Mouse (Mus musculus) lung, embryonic 16.5 days (tissue): ENCODE measurements around the gene Plekhf1. TPM values are rescaled to one million over a fixed set of nuclear protein-coding genes. Genes with fewer than 3 reads are reported as not detected.

Experiments
- ATAC-seq: fragments of 200-750 bp; cut with Nextera tagmentation; 2 replicates; pipeline ENCODE4 v1.8.0; 2017; ENCODE audit warnings: low read depth, mild to moderate bottlenecking, moderate library complexity
- H3K27ac ChIP-seq: fragments of 300-500 bp; sonication (generic); 2 replicates; pipeline ENCODE4 v1.5.1; 2014; ENCODE audit warnings: mild to moderate bottlenecking, control low read depth, low read length
- H3K27me3 ChIP-seq: fragments of 300-500 bp; sonication (generic); 2 replicates; pipeline ENCODE4 v1.6.1; 2014; ENCODE audit warnings: low read depth, low read length, mixed read lengths; ENCODE audit not compliant: control insufficient read depth, insufficient read depth
- H3K36me3 ChIP-seq: fragments of 300-500 bp; sonication (generic); 2 replicates; pipeline ENCODE4 v1.6.1; 2014; ENCODE audit warnings: low read length; ENCODE audit not compliant: control insufficient read depth, insufficient read depth
- H3K4me1 ChIP-seq: fragments of 300-500 bp; sonication (generic); replicated peaks from 2 replicates; pipeline ENCODE4 v1.6.1; 2014; ENCODE audit warnings: low read length, mixed read lengths; ENCODE audit not compliant: control insufficient read depth, insufficient read depth
- H3K4me2 ChIP-seq: fragments of 300-500 bp; sonication (generic); 2 replicates; pipeline ENCODE4 v1.6.1; 2014; ENCODE audit warnings: low read depth, low read length, control low read depth
- H3K4me3 ChIP-seq: fragments of 300-500 bp; sonication (generic); 2 replicates; pipeline ENCODE4 v1.5.1; 2014; ENCODE audit warnings: mild to moderate bottlenecking, low read length, control low read depth
- H3K9ac ChIP-seq: fragments of 300-500 bp; sonication (generic); 2 replicates; pipeline ENCODE4 v1.6.1; 2014; ENCODE audit warnings: low read length, control low read depth
- H3K9me3 ChIP-seq: fragments of 300-500 bp; sonication (generic); 2 replicates; pipeline ENCODE4 v1.6.1; 2016; ENCODE audit warnings: low read length; ENCODE audit not compliant: control insufficient read depth
- WGBS: fragments of 180-500 bp; shearing (Covaris S2); extraction: QIAGEN DNeasy Blood & Tissue Kit; methylation state at CpG from one replicate; pipeline ENCODE4 v1.1.7; 2014; 5-methylcytosine and 5-hydroxymethylcytosine counted together
- polyA plus RNA-seq: library from polyadenylated mRNA; unstranded; fragments of >200 nt; fragmentation: Nextera tagmentation; extraction: Ambion mirVana; gene quantifications from 2 replicates; pipeline ENCODE4 v1.2.1, GENCODE M21; 2015

Plekhf1 gene
- polyA plus RNA-seq = 5.6 and 6.6 TPM in 2 replicates

DNA sequence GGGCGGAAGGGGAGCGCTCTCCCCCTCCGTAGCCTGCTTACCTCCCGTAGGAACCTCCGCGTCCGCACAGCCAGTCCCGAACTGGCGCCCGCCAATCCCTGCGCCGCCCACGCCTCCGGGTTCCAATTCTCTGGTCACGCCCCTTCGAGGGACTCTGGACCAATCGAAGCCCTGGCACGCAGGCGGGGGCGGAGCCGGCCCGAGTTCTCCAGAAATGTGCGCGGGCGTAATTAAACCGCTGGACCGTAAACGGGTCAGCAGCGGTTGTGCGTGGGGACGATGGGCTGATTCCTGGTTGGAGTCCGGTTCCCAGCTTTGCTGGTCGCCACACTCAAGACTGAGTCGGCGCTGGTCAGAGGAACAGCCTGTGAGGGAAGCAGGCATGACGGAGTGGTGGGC, at the start of gene Plekhf1:
Gene Plekhf1, minus strand, starts transcription at position 117 of the 399 bp plus-strand sequence.
- H3K27ac ChIP-seq = peak within 1 kb of the TSS; percentile 83
- H3K9me3 ChIP-seq = no peaks in the 10 kb centered on the region
- H3K4me1 ChIP-seq = peaks cover 12% of the 10 kb centered on the region
- H3K9ac ChIP-seq = peak within 1 kb of the TSS; percentile 69
- no peaks in the 10 kb centered on the region for H3K36me3 ChIP-seq
- H3K4me3 ChIP-seq = peak within 1 kb of the TSS; percentile 69
- WGBS = 0% methylated on average over 36 of the region's 36 CpGs
- peaks cover 3% of the 10 kb centered on the region; the same call in 1 of the 2 replicates for H3K27me3 ChIP-seq
- ATAC-seq = peak; percentile 94
- peak within 1 kb of the TSS; percentile 79 for H3K4me2 ChIP-seq

DNA sequence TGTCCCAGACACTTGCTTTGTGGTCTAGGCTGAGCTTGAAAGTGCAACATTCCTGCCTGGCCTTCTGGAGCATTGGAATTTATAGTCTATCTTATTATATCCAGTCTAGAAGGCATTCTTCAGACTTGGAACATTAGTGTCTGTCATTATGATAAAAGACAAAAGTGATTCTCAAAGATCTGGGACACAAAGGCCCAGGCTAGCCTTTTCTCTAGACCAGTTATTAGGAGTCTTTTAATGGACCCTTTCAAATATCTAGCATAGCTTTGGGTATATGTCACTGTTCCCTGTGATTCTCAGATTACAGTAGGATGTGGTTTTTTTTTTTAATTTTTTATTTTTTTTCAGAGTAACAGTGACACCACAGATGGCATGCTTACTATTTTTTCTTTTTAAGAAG, 44.7 kb upstream of the Plekhf1 start:
- Histone ChIP-seq H3K4me3 (no peak overlapping the region), H3K9me3 (no peaks in the 10 kb centered on the region), H3K4me1 (peaks cover 11% of the 10 kb centered on the region), H3K27me3 (no peaks in the 10 kb centered on the region), H3K27ac (no peak overlapping the region), H3K4me2 (no peak overlapping the region), H3K9ac (no peak overlapping the region), H3K36me3 (peaks cover 5% of the 10 kb centered on the region; the same call in 1 of the 2 replicates)
- ATAC-seq = no peak

GRCm38 (mm10) chr7:38271859-38272258, 44.0 kb upstream of the Plekhf1 start:
- Histone ChIP-seq H3K4me1 (peaks cover 11% of the 10 kb centered on the region), H3K27me3 (no peaks in the 10 kb centered on the region), H3K36me3 (peaks cover 7% of the 10 kb centered on the region; the same call in 1 of the 2 replicates), H3K4me3 (peak overlapping the region; percentile 90), H3K9ac (peak overlapping the region; percentile 88), H3K9me3 (no peaks in the 10 kb centered on the region), H3K4me2 (peak overlapping the region; percentile 62), H3K27ac (no peak overlapping the region)
- 9% methylated on average over 4 of the region's 4 CpGs for WGBS
- ATAC-seq = 0 out of 2 replicates have a peak, but pooled peaks have one; percentile 27

DNA sequence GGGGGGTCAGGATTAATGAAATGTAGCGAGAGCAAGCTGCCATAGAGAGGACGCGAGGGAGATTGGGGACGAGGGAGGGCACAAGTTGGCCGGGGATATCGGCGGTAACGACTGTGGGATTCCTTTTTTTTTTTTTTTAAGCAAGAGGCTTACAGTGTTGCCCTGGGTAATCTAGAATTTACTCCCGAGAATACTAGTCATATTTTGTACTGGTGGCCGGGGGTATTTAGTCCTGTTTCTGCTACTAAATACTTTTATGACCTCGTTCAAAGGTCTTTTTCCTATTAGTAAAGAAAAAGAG, 43.6 kb upstream of the Plekhf1 start:
- ATAC-seq = no peak; the same call in 1 of the 2 replicates

GRCm38 (mm10) chr7:38270703-38271510, 43.1 kb upstream of the Plekhf1 start, which contains the start of gene Pop4:
Pop4 (minus strand) TSS chr7:38271423.
- peak within 1 kb of the TSS; percentile 90 for H3K4me3 ChIP-seq
- peak within 1 kb of the TSS; percentile 88 for H3K9ac ChIP-seq
- peak within 1 kb of the TSS; percentile 78 for H3K4me2 ChIP-seq
- under 1% methylated on average over 38 of the region's 38 CpGs for WGBS
- H3K4me1 ChIP-seq = peaks cover 11% of the 10 kb centered on the region
- H3K9me3 ChIP-seq = no peaks in the 10 kb centered on the region
- H3K27me3 ChIP-seq = no peaks in the 10 kb centered on the region
- H3K36me3 ChIP-seq = peaks cover 8% of the 10 kb centered on the region
- peak; percentile 96 for ATAC-seq
- H3K27ac ChIP-seq = peak within 1 kb of the TSS; percentile 72

More for the DNA sequence above, 43.6 kb upstream of the Plekhf1 start:
- 0% methylated on average over 11 of the region's 11 CpGs for WGBS
- Histone ChIP-seq H3K9me3 (no peaks in the 10 kb centered on the region), H3K27me3 (no peaks in the 10 kb centered on the region), H3K27ac (peak overlapping the region; percentile 72), H3K36me3 (peaks cover 7% of the 10 kb centered on the region; the same call in 1 of the 2 replicates), H3K4me2 (peak overlapping the region; percentile 62), H3K4me1 (peaks cover 11% of the 10 kb centered on the region), H3K9ac (peak overlapping the region; percentile 88), H3K4me3 (peak overlapping the region; percentile 90)

DNA sequence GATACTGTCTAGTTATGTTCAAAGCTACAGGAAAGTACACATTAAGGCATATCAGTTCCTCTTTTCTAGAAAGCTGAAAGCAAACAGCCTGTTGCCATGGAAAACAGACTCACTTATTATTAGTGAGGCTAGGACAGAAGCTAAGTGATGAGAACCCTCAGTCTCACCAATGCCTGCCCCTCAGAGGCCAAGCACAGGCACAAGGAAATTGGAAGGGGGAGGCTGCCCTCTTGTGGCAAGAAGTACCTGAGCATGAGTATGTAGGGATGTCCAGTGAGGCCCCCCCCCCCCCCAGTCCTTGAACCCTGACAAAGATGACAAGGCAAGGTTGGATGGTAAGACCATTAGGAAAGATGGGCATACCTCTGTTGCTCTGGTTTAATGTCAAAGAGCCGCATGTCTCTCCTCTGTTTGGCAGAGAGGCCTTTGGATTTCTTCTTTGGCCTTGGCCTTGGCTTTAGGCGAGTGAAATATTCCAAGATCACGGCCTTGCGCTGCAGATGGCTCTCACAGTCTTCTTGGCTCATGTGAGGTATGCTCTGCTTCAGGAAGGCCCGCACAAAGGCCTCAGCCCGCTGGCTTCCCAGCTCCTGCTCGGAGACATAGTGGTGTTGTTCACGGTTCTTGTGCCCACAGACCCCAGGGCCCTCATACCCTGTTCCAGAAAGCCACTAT, 39.3 kb upstream of the Plekhf1 start:
- Histone ChIP-seq H3K36me3 (peaks cover 40% of the 10 kb centered on the region), H3K27me3 (no peaks in the 10 kb centered on the region), H3K9me3 (no peaks in the 10 kb centered on the region), H3K4me1 (peaks cover 11% of the 10 kb centered on the region), H3K9ac (no peak overlapping the region), H3K4me3 (no peak overlapping the region), H3K27ac (no peak overlapping the region), H3K4me2 (no peak overlapping the region)
- WGBS = 88% methylated on average over 8 of the region's 8 CpGs
- no peak for ATAC-seq

- no peak overlapping the region for H3K9ac ChIP-seq
Observed at GRCm38 (mm10) chr7:38262406-38262805, 34.6 kb upstream of the Plekhf1 start.

DNA sequence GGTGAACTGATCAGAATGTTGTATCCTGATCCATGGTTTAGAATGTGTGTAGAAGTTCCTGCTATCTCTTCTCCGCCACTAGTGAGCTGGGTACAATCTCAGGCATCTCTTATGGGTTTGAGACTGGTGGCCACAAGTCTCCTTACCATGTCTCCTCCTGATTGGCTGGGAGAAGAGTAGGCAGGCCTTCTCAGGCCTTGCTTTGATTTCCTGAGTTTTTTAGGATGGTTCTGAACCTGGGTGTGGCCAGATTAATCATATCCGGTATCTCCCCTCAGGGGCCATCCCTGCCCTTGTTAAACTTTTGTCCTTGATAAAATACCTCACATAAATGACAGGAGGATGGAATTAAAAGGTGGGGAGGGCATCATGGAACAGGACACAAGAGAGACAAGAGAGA, 31.8 kb upstream of the Plekhf1 start:
- Histone ChIP-seq H3K27ac (no peak overlapping the region), H3K9ac (no peak overlapping the region), H3K4me1 (no peaks in the 10 kb centered on the region), H3K27me3 (no peaks in the 10 kb centered on the region), H3K4me2 (no peak overlapping the region), H3K9me3 (no peaks in the 10 kb centered on the region), H3K4me3 (no peak overlapping the region), H3K36me3 (peaks cover 28% of the 10 kb centered on the region)
- ATAC-seq = no peak
- WGBS = 77% methylated on average over 2 of the region's 2 CpGs

More at GRCm38 (mm10) chr7:38262406-38262805, 34.6 kb upstream of the Plekhf1 start:
- ATAC-seq = no peak
- Histone ChIP-seq H3K27me3 (no peaks in the 10 kb centered on the region), H3K4me1 (no peaks in the 10 kb centered on the region), H3K9me3 (no peaks in the 10 kb centered on the region), H3K4me2 (no peak overlapping the region), H3K36me3 (peaks cover 40% of the 10 kb centered on the region), H3K27ac (no peak overlapping the region), H3K4me3 (no peak overlapping the region)
- 77% methylated on average over 5 of the region's 5 CpGs for WGBS

GRCm38 (mm10) chr7:38253441-38253840, 25.6 kb upstream of the Plekhf1 start:
- H3K27ac ChIP-seq = no peak overlapping the region
- H3K9ac ChIP-seq = no peak overlapping the region
- no peak overlapping the region for H3K4me3 ChIP-seq
- H3K36me3 ChIP-seq = no peaks in the 10 kb centered on the region
- H3K9me3 ChIP-seq = no peaks in the 10 kb centered on the region
- ATAC-seq = no peak
- no peaks in the 10 kb centered on the region for H3K4me1 ChIP-seq
- H3K4me2 ChIP-seq = no peak overlapping the region
- H3K27me3 ChIP-seq = no peaks in the 10 kb centered on the region
